Mouse (Mus musculus) regulatory T cell (primary cell): Measurements from ENCODE around the gene Ptp4a2.
"Not testable (repeated sequence)": the region's sequence is repeated elsewhere in the genome, so short reads cannot be mapped to it uniquely, and the experiment has no call there.

Experiments used
- in situ Hi-C: fragments of 300-600 bp; cut with MboI, MseI; formaldehyde crosslinking; loops from one replicate; pipeline ENCODE4 v1.15.1; 2025; ENCODE audit warnings: high pct_unique_total_duplicates

Ptp4a2 gene

GRCm38 (mm10) chr4:129879206-129879780, 68.3 kb downstream of the Ptp4a2 start:
- in situ Hi-C loops: no loop called here

DNA sequence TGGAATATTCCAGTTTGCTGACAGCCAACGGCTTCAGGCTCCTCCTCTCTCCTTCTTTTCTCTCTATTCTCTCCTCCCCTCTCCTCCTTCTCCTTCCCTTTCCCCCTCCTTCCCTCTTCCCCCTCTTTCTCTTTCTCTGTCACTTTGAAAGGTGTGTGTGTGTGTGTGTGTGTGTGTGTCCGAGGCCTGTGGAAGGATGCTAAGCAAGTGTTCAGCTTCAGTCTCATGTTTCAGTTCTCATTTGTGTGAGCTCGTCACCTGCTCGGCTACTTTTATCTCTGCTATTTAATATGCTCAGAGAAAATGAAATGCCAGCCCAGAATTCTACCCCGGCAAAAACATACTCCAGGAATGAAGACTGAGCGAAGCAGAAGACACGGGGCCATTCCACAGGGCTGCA, 69.6 kb downstream of the Ptp4a2 start:
- in situ Hi-C loops: no loop called here

- in situ Hi-C loops: no loop called here
These were observed 70.6 kb downstream of the Ptp4a2 start for GRCm38 (mm10) chr4:129881661-129882060.

- in situ Hi-C loops: no loop called here
These were observed 71.7 kb downstream of the Ptp4a2 start for GRCm38 (mm10) chr4:129882555-129883293.

- in situ Hi-C loops: no loop called here
These were observed 73.3 kb downstream of the Ptp4a2 start for GRCm38 (mm10) chr4:129884041-129884930.

- in situ Hi-C loops: no loop called here
These were observed 78.6 kb downstream of the Ptp4a2 start for GRCm38 (mm10) chr4:129889661-129890060.

DNA sequence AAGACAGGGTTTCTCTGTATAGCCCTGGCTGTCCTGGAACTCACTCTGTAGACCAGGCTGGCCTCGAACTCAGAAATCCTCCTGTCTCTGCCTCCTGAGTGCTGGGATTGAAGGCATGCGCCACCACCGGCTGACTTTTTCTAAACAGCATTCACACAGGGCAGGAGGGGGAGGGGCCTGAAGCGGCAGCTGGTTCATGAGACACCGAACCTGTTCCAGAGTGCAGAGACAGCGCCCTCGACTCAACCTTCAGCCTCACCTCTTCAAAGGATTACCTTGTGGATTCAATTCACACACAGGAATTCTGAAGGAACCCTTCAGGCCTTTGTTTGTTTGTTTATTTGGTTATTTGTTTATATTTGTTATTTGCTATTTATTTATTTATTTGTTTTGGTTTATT, 79.1 kb downstream of the Ptp4a2 start:
- in situ Hi-C loops: no loop called here

- in situ Hi-C loops: no loop called here
These were observed 83.8 kb downstream of the Ptp4a2 start for GRCm38 (mm10) chr4:129894861-129895260.

- in situ Hi-C loops: not testable (repeated sequence)
These were observed 87.8 kb downstream of the Ptp4a2 start for GRCm38 (mm10) chr4:129898815-129899214.
